Mouse (Mus musculus) small intestine, adult 2 months (tissue): ENCODE measurements around the gene Defb20.
"Not testable (repeated sequence)": the region's sequence is repeated elsewhere in the genome, so short reads cannot be mapped to it uniquely, and the experiment has no call there.

Source experiments
- CTCF ChIP-seq: fragments of 200-500 bp; IDR thresholded peaks from 2 replicates; pipeline ENCODE4 v1.5.1; 2012; ENCODE audit warnings: low read depth, mild to moderate bottlenecking, control low read depth, inconsistent platforms, low read length, moderate library complexity, mixed read lengths; ENCODE audit not compliant: insufficient replicate concordance, insufficient read length; ENCODE audit errors: extremely low read depth
- POLR2A ChIP-seq: fragments of 200-500 bp; IDR thresholded peaks from 2 replicates; pipeline ENCODE4 v1.6.1; 2012; ENCODE audit warnings: low read depth, mild to moderate bottlenecking, control low read depth, inconsistent platforms, low read length, moderate library complexity

DNA sequence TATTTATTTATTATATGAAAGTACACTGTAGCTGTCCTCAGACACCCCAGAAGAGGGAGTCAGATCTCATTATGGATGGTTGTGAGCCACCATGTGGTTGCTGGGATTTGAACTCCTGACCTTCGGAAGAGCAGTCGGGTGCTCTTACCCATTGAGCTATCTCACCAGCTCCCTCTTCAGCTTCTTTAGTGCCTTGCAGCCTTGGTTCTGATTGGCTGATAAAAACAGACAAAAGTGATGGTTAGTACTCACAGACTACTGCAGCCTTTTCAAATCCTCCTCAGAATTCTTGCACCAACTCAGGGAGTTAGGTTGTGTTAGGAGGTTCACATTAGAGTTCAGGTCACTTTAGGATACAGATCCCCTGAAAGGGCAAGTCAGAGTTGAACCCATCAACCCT lies 48.4 kb upstream of the Defb20 start:
- not testable (repeated sequence) for TF ChIP-seq CTCF, POLR2A
